Mouse (Mus musculus): Measurements from ENCODE around the gene Wipf2.

GRCm38 (mm10) chr11:98931513-98932292 is 68.3 kb downstream of the Wipf2 start:
- TF ChIP-seq CTCF (IDR thresholded peaks at IDR 0.05; ENCODE audit: low read depth, low read length) (peak; percentile 22), POLR2A (IDR thresholded peaks at IDR 0.05; ENCODE audit: insufficient read depth, low read length) (no peak), EP300 (IDR thresholded peaks at IDR 0.05; ENCODE audit: insufficient read depth, low read depth, low read length) (no peak)
